Mouse (Mus musculus) embryonic facial prominence, embryonic 10.5 days (tissue): ENCODE measurements around the gene Chchd5. TPM values are rescaled to one million over a fixed set of nuclear protein-coding genes. Genes with fewer than 3 reads are reported as not detected.

Source experiments
- DNase-seq: peaks from one replicate; pipeline ENCODE4 v3.0.0-alpha.2; 2017; ENCODE audit warnings: low spot score
- H3K27ac ChIP-seq: fragments of 300-500 bp; sonication (generic); replicated peaks from 2 replicates; pipeline ENCODE4 v1.5.1; 2016; ENCODE audit warnings: mild to moderate bottlenecking
- H3K27me3 ChIP-seq: fragments of 300-500 bp; sonication (generic); replicated peaks from 2 replicates; pipeline ENCODE4 v1.6.1; 2016; ENCODE audit warnings: low read depth, mild to moderate bottlenecking; ENCODE audit not compliant: poor library complexity, severe bottlenecking
- H3K36me3 ChIP-seq: fragments of 300-500 bp; sonication (generic); replicated peaks from 2 replicates; pipeline ENCODE4 v1.6.1; 2016; ENCODE audit warnings: mild to moderate bottlenecking, moderate library complexity
- H3K4me1 ChIP-seq: fragments of 300-500 bp; sonication (generic); 2 replicates; pipeline ENCODE4 v1.6.1; 2016
- H3K4me3 ChIP-seq: fragments of 300-500 bp; sonication (generic); 2 replicates; pipeline ENCODE4 v1.5.1; 2016; ENCODE audit warnings: mild to moderate bottlenecking, moderate library complexity
- H3K9me3 ChIP-seq: fragments of 300-500 bp; sonication (generic); 2 replicates; pipeline ENCODE4 v1.6.1; 2016; ENCODE audit warnings: mild to moderate bottlenecking
- WGBS: fragments of 180-500 bp; shearing (Covaris S2); methylation state at CpG from one replicate; pipeline ENCODE4 v1.1.7; 2016; 5-methylcytosine and 5-hydroxymethylcytosine counted together
- polyA plus RNA-seq: library from polyadenylated mRNA; unstranded; fragments of >200 nt; fragmentation: Nextera tagmentation; extraction: Ambion mirVana; gene quantifications from 2 replicates; pipeline ENCODE4 v1.2.1, GENCODE M21; 2016

Gene Chchd5
- 25.6 and 29.0 TPM in 2 replicates for polyA plus RNA-seq

- Histone ChIP-seq H3K27ac (peak within 1 kb of the TSS; percentile 90), H3K4me3 (peak within 1 kb of the TSS; percentile 77), H3K27me3 (no peaks in the 10 kb centered on the region), H3K4me1 (peaks cover 18% of the 10 kb centered on the region), H3K9me3 (peaks cover 10% of the 10 kb centered on the region), H3K36me3 (peaks cover 81% of the 10 kb centered on the region)
- peak; percentile 96 for DNase-seq
- under 1% methylated on average over 35 of the region's 35 CpGs for WGBS
These were observed at the start of gene Chchd5 for GRCm38 (mm10) chr2:129129412-129129929. TSS of gene Chchd5 (plus strand) at chr2:129129700.

- Histone ChIP-seq H3K27me3 (no peaks in the 10 kb centered on the region), H3K9me3 (0 out of 2 replicates have a peak, but pooled peaks cover 3% of the 10 kb centered on the region), H3K27ac (no peak overlapping the region), H3K36me3 (peaks cover 83% of the 10 kb centered on the region), H3K4me3 (no peak overlapping the region), H3K4me1 (no peaks in the 10 kb centered on the region)
- DNase-seq = no peak
- 68% methylated on average over 13 of the region's 13 CpGs for WGBS
These were observed 48.4 kb upstream of the Chchd5 start for GRCm38 (mm10) chr2:129081097-129081496.

GRCm38 (mm10) chr2:129083514-129083913, 46.0 kb upstream of the Chchd5 start:
- Histone ChIP-seq H3K4me1 (no peaks in the 10 kb centered on the region), H3K27ac (no peak overlapping the region), H3K9me3 (no peaks in the 10 kb centered on the region), H3K36me3 (peaks cover 81% of the 10 kb centered on the region), H3K4me3 (no peak overlapping the region), H3K27me3 (no peaks in the 10 kb centered on the region)
- DNase-seq = no peak
- WGBS = 91% methylated on average over 5 of the region's 5 CpGs

- 52% methylated on average over 2 of the region's 2 CpGs for whole genome bisulfite sequencing
- no peaks in the 10 kb centered on the region for H3K4me1 ChIP-seq
- peaks cover 81% of the 10 kb centered on the region for H3K36me3 ChIP-seq
- peak; percentile 64 for DNase-seq
- H3K4me3 ChIP-seq = no peak overlapping the region
- no peaks in the 10 kb centered on the region for H3K9me3 ChIP-seq
- no peak overlapping the region for H3K27ac ChIP-seq
- H3K27me3 ChIP-seq = no peaks in the 10 kb centered on the region
These were observed 44.5 kb upstream of the Chchd5 start for GRCm38 (mm10) chr2:129084959-129085358.

GRCm38 (mm10) chr2:129087520-129087919, 42.0 kb upstream of the Chchd5 start:
- H3K9me3 ChIP-seq = no peaks in the 10 kb centered on the region
- 96% methylated on average over 1 of the region's 1 CpGs for WGBS
- no peak overlapping the region for H3K27ac ChIP-seq
- peaks cover 79% of the 10 kb centered on the region for H3K36me3 ChIP-seq
- no peak for DNase-seq
- H3K27me3 ChIP-seq = no peaks in the 10 kb centered on the region
- no peak overlapping the region for H3K4me3 ChIP-seq
- H3K4me1 ChIP-seq = no peaks in the 10 kb centered on the region

GRCm38 (mm10) chr2:129090370-129090769, 39.1 kb upstream of the Chchd5 start:
- 83% methylated on average over 4 of the region's 4 CpGs for WGBS
- no peak overlapping the region for H3K27ac ChIP-seq
- no peak for DNase-seq
- H3K9me3 ChIP-seq = no peaks in the 10 kb centered on the region
- peaks cover 89% of the 10 kb centered on the region for H3K36me3 ChIP-seq
- H3K27me3 ChIP-seq = no peaks in the 10 kb centered on the region
- H3K4me3 ChIP-seq = no peak overlapping the region
- no peaks in the 10 kb centered on the region for H3K4me1 ChIP-seq

- no peak overlapping the region for H3K27ac ChIP-seq
- DNase-seq = no peak
- 92% methylated on average over 12 of the region's 12 CpGs for WGBS
- no peaks in the 10 kb centered on the region for H3K9me3 ChIP-seq
- peaks cover 66% of the 10 kb centered on the region for H3K36me3 ChIP-seq
- H3K4me3 ChIP-seq = no peak overlapping the region
- no peaks in the 10 kb centered on the region for H3K4me1 ChIP-seq
- no peaks in the 10 kb centered on the region for H3K27me3 ChIP-seq
These were observed 36.7 kb upstream of the Chchd5 start for GRCm38 (mm10) chr2:129092810-129093209.

- Histone ChIP-seq H3K9me3 (no peaks in the 10 kb centered on the region), H3K4me1 (no peaks in the 10 kb centered on the region), H3K27me3 (no peaks in the 10 kb centered on the region), H3K4me3 (no peak overlapping the region), H3K36me3 (peaks cover 55% of the 10 kb centered on the region), H3K27ac (no peak overlapping the region)
- no peak for DNase-seq
- WGBS = 89% methylated on average over 18 of the region's 18 CpGs
These were observed 35.4 kb upstream of the Chchd5 start for GRCm38 (mm10) chr2:129093926-129094724.

GRCm38 (mm10) chr2:129100784-129101310, 28.7 kb upstream of the Chchd5 start, which contains the start of gene Polr1b:
TSS of gene Polr1b (plus strand) at chr2:129100995.
- Histone ChIP-seq H3K27ac (peak within 1 kb of the TSS; percentile 87), H3K4me3 (peak within 1 kb of the TSS; percentile 89), H3K9me3 (no peaks in the 10 kb centered on the region), H3K4me1 (peaks cover 10% of the 10 kb centered on the region; the same call in 1 of the 2 replicates), H3K36me3 (peaks cover 33% of the 10 kb centered on the region), H3K27me3 (no peaks in the 10 kb centered on the region)
- WGBS = under 1% methylated on average over 35 of the region's 35 CpGs
- DNase-seq = peak; percentile 93

- Histone ChIP-seq H3K4me1 (no peaks in the 10 kb centered on the region), H3K4me3 (no peak overlapping the region), H3K9me3 (no peaks in the 10 kb centered on the region), H3K27ac (no peak overlapping the region), H3K27me3 (no peaks in the 10 kb centered on the region), H3K36me3 (peaks cover 92% of the 10 kb centered on the region)
- no peak for DNase-seq
- 94% methylated on average over 5 of the region's 5 CpGs for WGBS
These were observed 16.6 kb upstream of the Chchd5 start for GRCm38 (mm10) chr2:129112924-129113323.

- peaks cover 97% of the 10 kb centered on the region for H3K36me3 ChIP-seq
- H3K27ac ChIP-seq = no peak overlapping the region
- no peak for DNase-seq
- no peaks in the 10 kb centered on the region for H3K27me3 ChIP-seq
- 91% methylated on average over 9 of the region's 9 CpGs for WGBS
- no peaks in the 10 kb centered on the region for H3K9me3 ChIP-seq
- H3K4me1 ChIP-seq = no peaks in the 10 kb centered on the region
- H3K4me3 ChIP-seq = no peak overlapping the region
These were observed 13.7 kb upstream of the Chchd5 start for GRCm38 (mm10) chr2:129115706-129116367.

- H3K36me3 ChIP-seq = peaks cover 98% of the 10 kb centered on the region
These were observed 13.1 kb upstream of the Chchd5 start for GRCm38 (mm10) chr2:129116368-129116739.

More at GRCm38 (mm10) chr2:129116368-129116739, 13.1 kb upstream of the Chchd5 start:
- Histone ChIP-seq H3K9me3 (no peaks in the 10 kb centered on the region), H3K27me3 (no peaks in the 10 kb centered on the region), H3K4me1 (no peaks in the 10 kb centered on the region), H3K27ac (no peak overlapping the region), H3K4me3 (no peak overlapping the region)
- no peak for DNase-seq
- WGBS = 95% methylated on average over 1 of the region's 1 CpGs
